Mouse (Mus musculus) adrenal gland, adult 8-10 months (tissue): ENCODE data around the gene Arid1b. TPM values are rescaled to one million over a fixed set of nuclear protein-coding genes. Genes with fewer than 3 reads are reported as not detected.

Experiments used
- DNase-seq: peaks from one replicate; pipeline ENCODE4 v3.0.0; 2022
- total RNA-seq, 4 experiments: library from RNA; stranded (reverse); gene quantifications; 2 replicates each; pipeline ENCODE4 v1.2.4; 2022

The Arid1b gene
- total RNA-seq, 4 experiments from 2014 or later: 66.1 to 89.1 (median 73.7) TPM

DNA sequence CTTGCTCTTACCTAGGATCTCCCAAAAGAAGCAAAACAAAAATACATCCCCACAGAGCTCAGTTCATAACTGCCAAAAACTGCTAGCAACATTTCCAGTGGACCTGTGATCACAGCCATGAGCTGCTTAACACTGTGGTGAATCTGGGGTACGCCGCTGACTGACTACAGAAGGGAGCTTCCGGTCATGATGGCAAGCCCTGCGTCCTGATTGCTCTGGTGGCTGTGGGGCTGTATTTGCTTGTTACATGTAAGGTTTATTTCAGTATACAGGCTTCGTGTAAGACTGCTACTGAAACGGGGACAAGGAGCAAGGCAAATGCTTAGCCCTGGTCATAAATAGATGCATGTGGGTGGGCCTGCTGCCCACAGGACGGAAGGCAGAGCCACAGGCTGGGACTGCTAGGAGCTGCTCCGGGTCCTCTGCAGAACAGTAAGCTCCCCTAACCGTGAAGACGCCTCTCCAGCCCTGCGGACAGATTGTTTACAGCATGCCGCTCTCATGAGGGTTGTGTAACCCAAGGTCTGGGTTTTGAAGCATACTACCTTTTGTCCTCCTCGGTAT is 291.8 kb downstream of the Arid1b start:
- no peak for DNase-seq

DNA sequence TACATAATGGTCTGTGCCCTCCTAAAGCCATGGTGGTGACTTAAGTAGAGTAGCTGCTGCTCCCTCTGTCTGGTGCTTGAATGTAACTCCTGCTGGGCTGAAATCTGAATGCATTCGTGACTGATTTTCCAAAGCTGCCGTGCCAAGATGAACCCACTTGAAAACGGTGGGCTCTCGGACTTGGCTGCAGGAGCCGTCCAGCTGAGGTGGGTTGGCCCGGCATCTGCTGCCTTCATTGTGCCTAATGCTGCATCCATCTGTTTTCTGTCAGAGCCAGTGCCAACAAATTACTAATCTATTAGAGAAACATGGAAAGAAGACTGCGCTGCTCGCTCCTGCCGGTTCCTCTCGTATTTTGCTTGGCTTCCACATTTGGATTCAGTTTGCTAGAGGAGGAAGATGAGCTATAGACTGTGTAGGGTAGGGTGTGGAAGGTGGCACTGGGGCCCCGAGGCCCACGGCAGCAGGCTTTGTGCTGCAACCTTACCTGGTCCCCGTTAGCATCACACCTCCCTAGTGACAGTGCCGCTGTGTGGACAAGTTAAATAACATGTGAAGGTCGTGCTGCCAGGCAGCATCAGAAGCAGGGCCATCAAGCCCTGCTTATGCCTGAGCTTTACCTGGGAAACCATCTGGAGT is 292.6 kb downstream of the Arid1b start:
- DNase-seq: no peak

DNA sequence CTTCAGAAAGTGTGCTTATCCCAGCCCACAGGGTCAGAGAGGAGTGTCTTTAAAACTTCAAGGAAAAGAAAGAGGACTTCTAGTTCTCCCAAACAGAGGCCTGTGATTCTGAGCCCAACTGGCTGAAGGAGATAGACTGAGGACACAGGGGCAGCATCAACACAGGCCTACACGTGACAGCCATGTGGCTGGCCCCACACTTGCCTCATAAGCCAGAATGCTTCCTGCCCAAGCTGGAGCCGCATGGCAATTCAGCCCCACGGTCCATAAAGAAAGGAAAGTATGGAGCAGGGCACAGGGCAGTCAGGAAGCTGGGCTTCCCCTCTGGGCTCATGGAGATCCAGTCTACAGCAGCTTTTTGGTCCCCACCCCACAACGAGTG is 293.1 kb downstream of the Arid1b start:
- DNase-seq: no peak

DNA sequence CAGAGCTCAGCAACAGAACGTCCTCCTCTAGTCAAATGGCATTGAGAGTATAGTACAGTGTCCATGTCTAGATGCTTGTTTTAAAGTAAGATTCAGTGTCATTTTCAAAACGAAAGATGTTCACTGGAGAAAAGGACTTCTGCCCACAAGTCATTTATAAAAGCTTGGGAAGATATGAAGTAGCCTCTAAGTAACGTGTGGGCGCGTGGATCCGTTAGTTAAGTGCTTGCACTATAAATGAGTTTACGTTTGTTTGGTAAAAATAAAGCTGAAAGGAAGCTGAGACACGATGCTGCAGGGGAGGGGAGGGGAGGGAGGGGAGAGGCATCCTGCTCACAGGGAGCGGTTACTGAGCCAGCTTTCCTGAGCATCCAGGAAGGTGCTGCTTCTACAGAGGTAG is 293.5 kb downstream of the Arid1b start:
- DNase-seq: no peak

DNA sequence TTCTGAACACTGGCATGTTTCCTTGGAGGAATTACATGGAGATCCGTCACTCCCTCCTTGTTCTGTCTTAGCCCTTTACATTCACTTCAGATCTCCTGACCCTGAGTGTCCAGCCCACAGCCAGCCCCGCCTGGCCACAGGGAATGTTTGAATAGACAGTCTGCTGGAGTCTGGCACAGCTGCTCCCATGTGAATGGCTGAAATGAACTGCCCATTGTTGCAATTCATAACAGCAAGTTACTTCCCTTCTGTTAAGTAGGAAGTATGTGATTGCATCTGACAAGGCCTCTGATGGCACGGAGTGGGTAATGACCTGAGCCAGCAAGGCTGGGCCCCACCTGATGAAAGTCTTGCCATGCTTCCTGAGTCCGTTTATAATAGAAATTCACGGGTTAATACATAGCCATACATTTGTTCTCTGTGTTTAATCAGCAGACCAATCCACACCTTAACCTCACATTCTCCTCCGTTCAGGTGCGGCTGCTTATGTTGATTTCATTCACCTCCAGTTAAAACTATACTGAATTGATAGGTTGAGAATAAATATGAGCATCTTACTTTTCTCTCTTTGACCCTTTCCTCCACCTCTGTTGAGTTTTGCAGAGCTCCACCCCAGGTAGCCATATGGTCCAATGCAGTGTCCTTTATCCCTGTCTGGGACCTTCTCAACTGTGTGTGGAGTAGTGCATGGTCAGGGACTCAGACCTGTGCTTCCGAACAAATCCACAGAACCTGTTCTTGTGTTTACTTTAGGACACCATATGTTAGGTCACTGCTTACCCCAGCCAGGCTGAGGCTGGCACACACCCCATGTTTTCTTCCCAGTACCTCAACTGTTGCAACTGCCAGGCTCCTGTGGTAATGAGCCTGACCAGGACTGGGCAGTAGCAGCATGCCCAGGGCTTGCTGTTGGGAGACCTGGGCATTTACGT is 299.8 kb downstream of the Arid1b start:
- no peak for DNase-seq

DNA sequence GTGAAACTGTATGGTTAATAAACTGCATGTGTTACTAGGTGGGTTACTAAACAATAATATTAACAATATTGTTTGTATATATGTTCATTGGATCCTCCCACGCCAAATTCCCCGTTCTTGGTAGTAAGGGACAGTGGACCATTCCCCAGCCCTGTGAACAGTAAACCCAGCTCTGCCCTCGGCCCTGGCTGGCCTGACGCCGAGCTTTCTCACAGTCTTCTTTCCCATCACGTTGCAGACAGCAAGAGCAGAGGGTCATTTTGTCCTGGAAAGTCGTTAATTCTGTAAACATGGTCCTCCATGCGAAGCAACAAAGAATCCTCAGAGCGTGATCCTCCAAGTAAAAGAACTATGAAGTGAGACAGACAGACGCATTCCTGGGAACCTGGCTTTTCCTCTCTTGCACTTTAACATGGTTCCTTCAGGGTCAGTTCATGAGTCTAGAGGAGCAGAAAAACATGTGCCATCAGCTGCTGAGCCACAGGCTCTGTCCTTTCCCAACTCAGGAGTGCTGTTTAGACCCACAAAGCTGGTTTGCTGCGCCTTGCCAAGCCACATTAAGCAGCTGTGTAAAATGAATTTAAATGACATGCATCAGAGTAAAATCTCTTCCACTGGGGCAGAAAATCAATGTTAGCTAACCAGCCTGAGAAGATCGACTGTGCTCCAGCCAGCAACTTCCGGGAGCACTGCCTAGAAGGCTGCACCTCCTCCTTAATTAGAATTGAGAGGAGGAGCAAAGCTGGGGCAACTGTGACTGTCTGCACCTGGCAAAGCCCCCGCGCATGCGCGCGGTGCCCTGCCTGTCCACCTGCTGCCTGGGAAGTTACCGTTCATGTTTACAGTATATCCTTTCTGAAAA is 301.2 kb downstream of the Arid1b start:
- DNase-seq: peak; percentile 19

DNA sequence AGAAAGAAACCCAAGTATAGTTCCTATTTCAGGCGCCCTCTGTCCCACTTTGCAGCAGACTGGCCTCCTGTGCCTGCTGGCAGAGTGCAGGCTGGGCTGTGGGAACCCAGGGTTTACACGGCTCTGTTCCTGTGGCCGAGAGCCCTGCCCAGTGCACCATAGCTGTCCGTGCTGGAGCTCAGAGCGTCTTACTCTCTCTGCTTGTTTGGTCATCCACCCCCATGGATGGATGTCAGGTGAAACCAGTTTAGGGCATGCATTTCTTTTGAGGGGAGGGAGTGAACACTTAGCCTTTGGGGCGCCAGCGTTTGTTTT is 301.8 kb downstream of the Arid1b start:
- DNase-seq: no peak

DNA sequence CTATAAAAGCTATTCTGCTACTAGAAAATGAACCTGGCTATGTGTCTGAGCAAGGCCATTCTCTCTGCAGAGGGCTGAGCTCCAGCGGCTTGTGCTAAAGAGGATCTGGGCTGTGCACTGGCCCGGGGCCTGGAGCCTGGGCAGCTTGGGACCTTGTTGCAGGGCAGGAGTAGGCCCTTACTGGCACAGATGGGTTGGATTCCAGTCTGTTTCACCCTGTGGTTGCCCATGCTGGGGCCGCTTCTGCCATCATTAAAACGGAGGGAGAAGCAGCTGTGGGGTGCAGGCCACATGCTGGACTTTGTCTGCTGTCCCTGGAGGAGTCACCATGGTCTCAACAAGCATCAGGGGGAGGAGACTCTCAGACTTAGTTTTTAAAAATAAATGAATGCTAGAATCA is 303.4 kb downstream of the Arid1b start:
- DNase-seq: no peak

DNA sequence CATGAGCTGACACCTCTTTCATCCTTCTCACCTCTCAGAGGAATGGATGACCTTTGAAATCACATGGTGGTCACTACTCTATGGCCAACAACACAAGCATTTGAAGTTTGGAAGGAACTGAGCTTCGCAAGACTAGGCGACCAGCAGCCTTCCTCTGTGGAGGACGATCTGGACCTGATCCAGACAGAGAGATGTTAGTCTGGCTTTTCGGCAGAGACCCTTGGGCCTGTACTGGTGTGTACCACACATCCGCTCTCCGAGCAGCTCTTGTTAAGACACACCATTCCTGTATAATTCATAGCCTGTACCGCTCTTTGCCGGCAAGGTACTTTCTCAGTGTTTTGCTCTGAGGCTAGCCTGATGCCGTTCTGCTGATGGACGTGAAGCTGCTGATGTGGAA is 303.9 kb downstream of the Arid1b start:
- DNase-seq: no peak

DNA sequence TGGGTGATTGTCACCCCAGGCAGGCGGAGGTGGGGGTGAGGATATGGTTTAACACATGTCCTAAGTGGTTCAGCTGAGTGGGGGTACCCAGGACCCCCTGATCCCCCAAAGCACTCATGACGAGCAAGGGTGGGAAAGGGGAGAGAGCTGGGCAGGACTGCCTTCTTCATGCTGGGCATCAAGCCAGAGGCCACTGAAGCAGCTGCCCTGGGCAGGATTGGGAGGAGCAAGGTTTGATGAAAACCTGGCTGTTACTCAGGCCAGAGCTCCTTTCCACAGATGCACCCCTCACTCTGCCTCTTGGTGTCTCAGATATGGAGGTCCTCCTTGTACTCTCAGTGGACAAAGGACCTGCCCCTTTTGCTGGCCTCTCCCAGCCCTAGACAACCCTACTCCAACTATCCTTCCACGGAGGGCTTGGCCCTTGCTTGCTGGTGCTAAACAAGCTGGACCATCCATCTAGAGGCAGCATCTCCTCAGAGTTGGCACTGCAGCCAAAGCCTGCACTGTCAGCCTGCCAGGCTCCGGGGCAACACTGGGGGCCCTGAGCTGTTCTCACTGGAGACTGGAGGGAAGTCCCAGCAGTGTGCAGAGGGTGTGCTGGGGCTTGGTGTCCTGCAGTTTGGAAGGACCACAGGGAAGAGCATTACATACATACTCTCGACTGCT is 304.9 kb downstream of the Arid1b start:
- DNase-seq: no peak

DNA sequence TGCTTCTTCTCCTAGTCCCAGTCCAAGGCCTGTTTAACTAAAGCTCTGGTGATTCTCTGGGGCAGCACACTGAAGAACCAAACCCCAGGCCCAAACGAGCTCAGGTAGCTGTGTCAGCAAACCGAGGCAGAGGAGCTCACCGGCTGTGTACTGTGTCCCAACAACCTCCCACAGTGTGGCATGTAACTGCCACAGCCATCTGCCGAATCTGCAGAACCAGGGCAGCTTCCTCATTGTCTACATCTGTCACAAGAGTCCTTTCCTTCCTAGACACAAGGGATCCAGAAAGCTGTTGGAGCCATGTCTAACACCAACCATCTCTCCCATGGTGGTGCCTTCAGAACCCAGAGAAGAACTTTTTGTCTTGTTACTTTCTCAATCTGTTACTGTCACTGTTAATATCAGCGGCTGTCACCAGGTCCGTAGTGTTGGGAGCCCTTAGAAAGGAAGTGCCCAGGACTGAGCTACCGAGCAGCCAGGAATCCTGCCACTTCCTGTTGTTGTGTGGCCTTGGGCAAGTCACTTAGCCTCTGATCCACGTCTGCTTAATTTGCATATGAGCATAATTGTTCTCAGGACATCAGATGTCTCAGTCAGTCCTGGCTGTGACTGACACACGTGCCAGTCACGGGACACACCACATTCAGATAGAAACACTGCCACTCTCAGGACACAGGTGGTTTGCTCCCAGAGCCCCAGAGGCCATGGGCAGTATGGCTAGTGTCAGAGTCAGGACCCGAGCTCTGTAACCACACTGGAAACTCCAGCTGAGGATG is 309.0 kb downstream of the Arid1b start:
- no peak for DNase-seq

DNA sequence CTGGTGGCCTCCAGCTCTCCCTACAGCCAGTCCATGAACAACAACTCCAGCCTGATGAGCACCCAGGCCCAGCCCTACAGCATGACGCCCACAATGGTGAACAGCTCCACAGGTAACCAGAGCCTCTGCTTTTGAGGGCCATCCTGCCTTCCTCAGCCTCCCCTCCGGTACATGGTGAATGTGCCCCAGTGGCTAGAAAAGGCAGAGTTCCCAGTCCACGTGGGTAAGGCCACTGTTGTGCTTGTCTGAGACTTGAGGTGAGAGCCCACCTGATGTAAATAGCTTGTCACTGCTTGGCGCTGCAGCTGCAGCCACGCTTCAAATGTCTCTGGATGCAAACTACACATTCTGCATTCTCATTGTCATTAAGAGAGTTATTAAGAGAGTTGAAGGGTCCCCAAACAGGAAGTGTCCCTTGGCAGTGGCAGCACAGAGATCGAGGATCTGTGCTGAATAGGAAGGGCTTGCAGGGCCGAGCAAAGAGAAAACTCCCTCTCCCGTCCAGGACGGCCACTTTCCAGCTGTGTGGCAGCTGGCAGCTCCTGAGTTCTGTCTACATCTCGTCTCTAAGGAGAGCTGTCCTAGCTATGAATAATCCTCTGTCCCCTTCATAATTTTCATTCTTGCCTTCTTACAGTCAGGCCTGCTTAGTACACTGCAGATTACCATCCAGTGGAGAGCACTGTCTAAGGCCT is 311.8 kb downstream of the Arid1b start:
- DNase-seq: no peak

DNA sequence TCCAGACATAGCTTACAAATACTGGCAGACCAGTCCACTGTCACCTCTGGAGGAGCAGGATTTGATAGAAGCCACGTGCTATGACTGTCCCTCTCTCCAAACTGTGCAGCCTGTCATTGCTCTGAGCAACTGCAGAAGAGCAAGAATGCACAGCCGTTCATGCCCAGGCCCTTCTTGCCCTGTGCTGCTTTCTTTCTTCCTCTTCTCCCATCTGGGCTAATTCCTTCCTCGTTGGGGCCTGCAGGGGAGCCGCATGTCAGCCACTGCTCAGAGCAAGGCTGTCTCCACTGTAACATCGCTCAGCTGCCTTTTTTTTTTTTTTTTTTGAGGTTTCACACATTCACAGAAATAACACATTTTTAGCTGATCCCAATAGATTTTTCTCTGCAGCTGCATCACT is 315.8 kb downstream of the Arid1b start:
- DNase-seq: no peak

DNA sequence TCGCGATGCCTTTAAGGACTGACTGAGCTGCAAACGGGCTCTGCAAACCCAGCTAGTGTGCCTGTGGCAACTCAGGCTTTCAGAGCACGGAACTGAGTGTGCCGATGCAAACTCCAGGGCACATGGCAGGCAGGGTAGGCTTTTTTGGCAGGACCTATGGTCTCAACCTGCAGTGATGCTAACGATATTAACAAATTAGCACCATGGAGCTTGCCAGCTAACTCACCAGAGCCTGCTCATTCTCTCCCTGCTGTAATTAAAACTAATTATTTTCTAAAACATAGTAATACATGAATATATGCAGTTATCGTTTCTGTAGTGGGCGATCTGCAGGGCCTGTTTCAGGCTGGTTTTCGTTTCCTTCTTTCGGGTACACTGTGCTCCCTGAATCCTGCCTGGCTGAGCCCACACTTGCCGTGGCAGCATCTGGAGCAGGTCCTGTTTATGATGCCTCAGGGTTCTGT is 316.3 kb downstream of the Arid1b start:
- DNase-seq: no peak

DNA sequence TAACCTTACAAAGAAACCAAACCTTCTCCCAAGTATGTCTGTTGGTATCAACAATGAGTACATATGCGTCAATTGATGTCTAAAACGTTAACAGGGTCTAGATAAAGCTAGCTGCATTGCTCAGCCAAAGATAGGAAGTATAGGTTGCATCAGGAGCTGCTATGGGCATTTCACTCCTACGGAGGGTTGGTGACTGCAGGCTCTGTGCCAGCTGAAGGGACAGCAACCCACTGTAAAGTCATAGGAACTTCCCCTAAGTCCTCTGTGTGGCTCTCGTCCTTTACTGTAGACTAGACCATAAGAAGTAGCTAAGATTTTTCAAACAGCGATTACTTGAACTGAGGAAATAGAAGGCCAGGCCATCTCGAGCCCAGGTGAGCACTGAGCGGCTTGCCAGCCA is 316.9 kb downstream of the Arid1b start:
- no peak for DNase-seq

DNA sequence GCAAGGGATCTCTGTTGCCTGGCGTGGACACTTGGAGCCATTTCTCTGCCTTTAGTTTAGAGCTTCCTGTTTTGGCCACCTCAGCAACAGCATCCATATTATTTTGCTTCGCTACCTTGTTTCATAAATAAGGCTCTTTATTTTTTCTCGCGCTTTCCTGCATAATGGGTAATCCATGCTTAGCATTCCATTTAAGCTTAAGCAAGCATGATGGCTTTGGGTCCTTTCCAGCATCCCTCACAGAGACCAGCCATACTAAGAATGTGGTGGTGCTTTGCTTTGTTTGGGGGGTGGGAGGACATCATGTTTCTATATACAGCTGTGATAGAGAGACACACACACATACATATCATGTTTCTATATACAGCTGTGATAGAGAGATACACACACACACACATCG is 318.2 kb downstream of the Arid1b start:
- no peak for DNase-seq

DNA sequence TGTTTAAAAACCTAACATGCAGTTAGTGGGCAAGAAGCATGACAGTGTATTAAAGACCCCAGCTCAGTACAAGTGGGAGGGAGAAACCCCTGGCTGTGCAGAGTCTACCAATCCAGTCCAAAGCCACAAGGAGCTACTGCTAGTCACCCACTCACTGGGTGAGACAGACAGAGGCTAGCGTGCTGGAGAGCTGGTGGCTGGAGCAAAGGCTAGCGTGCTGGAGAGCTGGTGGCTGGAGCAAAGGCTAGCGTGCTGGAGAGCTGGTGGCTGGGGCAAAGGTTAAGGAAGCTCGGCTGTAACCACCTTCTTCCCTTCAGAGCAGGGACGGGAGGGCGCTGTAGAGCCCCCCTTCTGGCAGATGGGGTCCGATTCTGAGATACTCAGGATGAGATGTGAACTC is 320.6 kb downstream of the Arid1b start:
- no peak for DNase-seq

DNA sequence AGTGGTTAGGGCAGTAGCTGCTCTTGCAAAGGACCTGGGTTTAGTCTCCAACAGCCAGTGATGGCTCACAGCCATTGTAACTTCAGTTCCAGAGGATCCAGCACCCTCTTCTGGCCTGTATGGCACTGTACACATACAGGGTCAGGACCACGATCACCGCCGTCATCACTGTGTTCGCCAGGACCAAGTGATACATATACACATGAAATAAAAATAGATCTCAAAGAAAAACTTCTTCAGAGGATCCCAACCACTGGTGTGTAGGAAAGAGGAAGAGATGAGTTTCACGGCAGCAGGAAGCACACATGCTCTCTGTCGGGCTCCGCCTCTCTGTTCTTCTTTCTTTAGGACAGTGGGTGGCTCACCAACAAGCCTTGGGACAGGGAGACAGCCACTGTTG is 322.4 kb downstream of the Arid1b start:
- DNase-seq: no peak

DNA sequence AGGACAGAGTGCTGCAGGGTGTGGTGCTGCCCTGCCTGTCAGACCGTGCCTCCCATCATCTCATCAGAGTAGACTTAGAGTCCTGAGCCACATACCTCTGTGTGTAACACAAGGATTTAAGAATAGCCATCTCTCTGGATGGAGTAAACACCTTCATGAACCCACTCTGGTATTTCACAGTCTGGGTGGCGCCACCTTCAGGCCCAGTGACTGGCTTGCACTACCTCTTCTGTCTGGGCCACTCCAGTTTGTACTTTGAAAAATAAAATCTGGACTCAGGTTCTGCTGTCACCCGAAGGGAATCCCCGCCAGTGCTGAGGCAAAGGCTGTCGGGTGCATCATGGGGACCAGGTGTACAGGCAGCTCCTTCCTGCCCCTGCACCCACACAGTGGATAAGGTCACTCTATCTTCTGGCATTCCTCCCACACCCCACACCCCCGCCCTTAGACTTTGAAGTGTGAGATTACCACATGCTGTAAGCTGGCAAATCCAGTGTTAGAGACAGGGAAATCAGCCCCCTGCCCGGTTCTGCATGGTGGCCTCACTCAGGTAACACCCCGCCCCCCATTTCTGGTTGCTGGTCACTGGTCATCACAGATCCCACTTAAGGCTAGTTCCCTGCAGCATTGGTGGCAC is 327.6 kb downstream of the Arid1b start:
- DNase-seq: no peak

DNA sequence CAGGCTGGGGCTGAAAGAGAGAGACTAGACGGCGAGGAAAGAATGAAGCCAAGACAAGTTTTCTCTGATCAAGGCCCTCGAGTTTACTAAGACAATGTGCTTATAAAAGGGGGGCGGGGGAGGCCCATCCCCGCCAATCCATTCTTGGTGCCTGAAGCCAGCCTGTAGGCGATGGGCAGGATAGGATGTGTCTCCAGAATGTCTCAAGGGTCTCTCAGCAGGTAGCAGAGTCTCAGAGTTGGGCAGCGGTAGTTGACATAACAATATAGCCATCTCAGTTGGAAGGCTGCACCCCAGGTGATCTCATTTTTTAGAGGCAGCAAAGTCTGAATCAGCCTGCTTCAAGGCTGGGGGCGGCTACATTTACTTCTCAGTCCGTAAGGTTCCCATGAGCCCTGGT is 328.5 kb downstream of the Arid1b start:
- no peak for DNase-seq
